Mouse (Mus musculus) midbrain, embryonic 14.5 days (tissue): ENCODE measurements around the gene AC124502.3. TPM values are rescaled to one million over a fixed set of nuclear protein-coding genes. Genes with fewer than 3 reads are reported as not detected.
A peak's percentile ranks its signal among the peaks of the same experiment; 100 is the strongest.
"Not testable (repeated sequence)": the region's sequence is repeated elsewhere in the genome, so short reads cannot be mapped to it uniquely, and the experiment has no call there.

Experiments
- ATAC-seq: fragments of 200-750 bp; cut with Nextera tagmentation; 2 replicates; pipeline ENCODE4 v1.8.0; 2017; ENCODE audit warnings: moderate number of reproducible peaks, moderate library complexity; ENCODE audit not compliant: low FRiP score, low TSS enrichment
- DNase-seq: peaks from one replicate; pipeline ENCODE4 v3.0.0-alpha.2; 2015
- H3K27ac ChIP-seq: fragments of 300-500 bp; sonication (generic); replicated peaks from 2 replicates; pipeline ENCODE4 v1.5.1; 2014; ENCODE audit warnings: mild to moderate bottlenecking, low read depth, low read length, moderate library complexity
- H3K27me3 ChIP-seq: fragments of 300-500 bp; sonication (generic); 2 replicates; pipeline ENCODE4 v1.6.1; 2014; ENCODE audit warnings: low read length, control low read depth, mixed read lengths; ENCODE audit not compliant: control insufficient read depth, insufficient read depth
- H3K36me3 ChIP-seq: fragments of 300-500 bp; sonication (generic); 2 replicates; pipeline ENCODE4 v1.6.1; 2014; ENCODE audit warnings: low read length, control low read depth; ENCODE audit not compliant: control insufficient read depth, insufficient read depth
- H3K4me1 ChIP-seq: fragments of 300-500 bp; sonication (generic); 2 replicates; pipeline ENCODE4 v1.6.1; 2014; ENCODE audit warnings: mild to moderate bottlenecking, antibody characterized with exemption, low read length, control low read depth; ENCODE audit not compliant: control insufficient read depth, insufficient read depth
- H3K4me2 ChIP-seq: fragments of 300-500 bp; sonication (generic); 2 replicates; pipeline ENCODE4 v1.6.1; 2014; ENCODE audit warnings: mild to moderate bottlenecking, low read length, moderate library complexity
- H3K4me3 ChIP-seq: fragments of 300-500 bp; sonication (generic); replicated peaks from 2 replicates; pipeline ENCODE4 v1.5.1; 2014; ENCODE audit warnings: low read depth, low read length
- H3K9ac ChIP-seq: fragments of 300-500 bp; sonication (generic); replicated peaks from 2 replicates; pipeline ENCODE4 v1.6.1; 2014; ENCODE audit warnings: mild to moderate bottlenecking, low read length, moderate library complexity
- H3K9me3 ChIP-seq: fragments of 300-500 bp; sonication (generic); 2 replicates; pipeline ENCODE4 v1.6.1; 2016; ENCODE audit warnings: low read length, control low read depth, mixed read lengths; ENCODE audit not compliant: control insufficient read depth
- WGBS: fragments of 180-500 bp; shearing (Covaris S2); extraction: QIAGEN DNeasy Blood & Tissue Kit; methylation state at CpG from one replicate; pipeline ENCODE4 v1.1.7; 2014; 5-methylcytosine and 5-hydroxymethylcytosine counted together
- polyA plus RNA-seq: library from polyadenylated mRNA; unstranded; fragments of >200 nt; fragmentation: Nextera tagmentation; extraction: Ambion mirVana; gene quantifications from 2 replicates; pipeline ENCODE4 v1.2.1, GENCODE M21; 2014

The AC124502.3 gene
- polyA plus RNA-seq, 1 experiment from 2014 or later: 1.6 TPM

DNA sequence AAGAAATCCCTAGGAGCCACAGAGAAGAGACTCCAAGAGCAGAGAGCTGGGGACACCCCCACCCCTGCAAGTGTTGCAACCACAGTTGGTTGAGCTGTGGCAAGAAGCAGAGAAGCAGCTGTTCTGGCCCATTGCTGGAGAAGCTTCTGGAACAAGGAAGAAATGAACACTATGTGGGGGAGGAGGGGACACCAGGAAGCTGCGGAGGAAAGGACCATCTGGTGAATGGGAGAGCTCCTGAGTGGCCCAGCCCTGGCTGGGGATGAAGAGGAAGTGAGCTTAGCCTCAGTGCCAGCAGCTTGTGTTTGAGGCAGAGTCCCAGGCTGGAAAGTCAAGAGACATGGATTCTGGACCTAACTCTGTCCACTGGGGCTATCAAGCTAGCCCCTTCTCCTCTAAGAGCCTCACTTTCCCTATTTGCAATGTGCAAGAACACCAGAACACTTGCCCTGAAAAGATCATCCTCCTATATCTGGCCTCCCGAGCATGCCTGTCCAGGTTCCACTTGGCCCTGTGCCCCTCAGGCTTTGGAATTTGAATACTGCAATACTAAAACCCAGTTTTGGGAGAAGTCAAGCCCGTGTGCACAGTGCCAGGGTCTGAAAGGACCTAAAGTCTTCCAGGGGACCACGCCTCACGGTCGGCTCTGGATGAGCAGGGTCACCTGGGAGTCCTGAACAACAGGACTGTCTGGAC lies 39.1 kb upstream of the AC124502.3 start:
- H3K4me2 ChIP-seq: no peak overlapping the region
- no peaks in the 10 kb centered on the region for H3K36me3 ChIP-seq
- no peak overlapping the region for H3K9ac ChIP-seq
- no peak overlapping the region for H3K4me3 ChIP-seq
- H3K27me3 ChIP-seq: no peaks in the 10 kb centered on the region
- H3K27ac ChIP-seq: no peak overlapping the region
- DNase-seq: no peak
- no peak for ATAC-seq
- peaks cover 18% of the 10 kb centered on the region for H3K4me1 ChIP-seq
- WGBS: 81% methylated on average over 6 of the region's 6 CpGs
- H3K9me3 ChIP-seq: no peaks in the 10 kb centered on the region

DNA sequence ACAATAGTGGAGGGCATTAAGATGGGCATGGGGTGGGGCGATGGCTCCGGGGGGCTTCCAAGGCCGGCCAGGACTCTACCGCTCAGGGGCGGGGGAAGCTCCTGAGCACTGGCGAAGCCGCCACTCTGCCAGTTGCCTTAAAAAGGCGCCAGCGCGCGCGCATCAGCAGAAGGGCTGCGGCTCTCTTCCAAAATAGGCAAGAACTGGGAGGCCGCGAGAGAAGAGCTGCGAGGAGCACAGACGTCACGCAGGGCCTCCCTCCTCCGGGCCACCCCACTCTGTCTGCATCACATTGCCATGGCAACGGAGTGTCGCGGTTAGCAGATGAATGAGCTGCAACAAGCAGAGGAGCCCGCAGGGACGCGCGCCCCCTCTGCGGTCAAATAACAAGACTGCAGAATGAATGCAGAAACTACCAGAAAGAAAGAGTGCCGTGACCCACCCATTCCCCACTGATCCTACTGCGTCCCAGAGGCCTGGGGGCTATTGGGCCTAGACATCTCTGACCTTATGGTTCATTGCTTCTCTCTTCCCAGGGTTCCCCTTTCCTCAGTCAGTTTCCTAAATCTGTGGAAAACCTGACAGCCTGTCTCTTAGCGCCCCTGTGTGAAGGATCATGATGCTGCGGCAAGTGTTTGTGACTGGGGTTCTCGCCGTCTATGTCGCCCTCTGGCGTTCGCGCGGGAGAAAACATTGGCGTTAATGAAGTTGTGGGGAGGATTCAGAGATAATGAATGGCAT lies 36.9 kb upstream of the AC124502.3 start:
- Histone ChIP-seq H3K9ac (peak overlapping the region; percentile 66), H3K9me3 (no peaks in the 10 kb centered on the region), H3K36me3 (no peaks in the 10 kb centered on the region), H3K4me1 (peaks cover 14% of the 10 kb centered on the region), H3K27ac (peak overlapping the region; percentile 95), H3K4me2 (peak overlapping the region; percentile 77), H3K4me3 (peak overlapping the region; percentile 35), H3K27me3 (no peaks in the 10 kb centered on the region)
- ATAC-seq (peak; percentile 97), DNase-seq (peak; percentile 97)
- WGBS: under 1% methylated on average over 39 of the region's 39 CpGs

DNA sequence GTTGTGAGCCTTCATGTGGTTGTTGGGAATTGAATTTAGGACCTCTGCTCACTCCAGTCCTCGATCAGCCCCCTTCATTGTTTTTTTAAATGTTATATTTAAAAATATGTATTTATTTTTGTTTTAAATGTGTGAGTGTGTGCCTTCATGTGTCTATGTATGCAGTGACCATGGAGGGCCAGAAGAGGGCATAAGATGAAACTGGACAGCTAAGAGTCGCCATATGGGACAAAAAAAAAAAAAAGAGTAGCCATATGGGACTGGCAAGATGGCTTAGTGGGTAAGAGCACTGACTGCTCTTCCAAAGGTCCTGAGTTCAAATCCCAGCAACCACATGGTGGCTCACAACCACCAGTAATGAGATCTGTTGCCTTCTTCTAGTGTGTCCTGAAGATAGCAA lies 35.0 kb upstream of the AC124502.3 start:
- DNase-seq, H3K27ac ChIP-seq, H3K4me2 ChIP-seq, H3K9ac ChIP-seq, H3K9me3 ChIP-seq, ATAC-seq, H3K27me3 ChIP-seq, H3K36me3 ChIP-seq, H3K4me3 ChIP-seq: not testable (repeated sequence)
- peaks cover 14% of the 10 kb centered on the region for H3K4me1 ChIP-seq
- 77% methylated on average over 2 of the region's 2 CpGs for WGBS

DNA sequence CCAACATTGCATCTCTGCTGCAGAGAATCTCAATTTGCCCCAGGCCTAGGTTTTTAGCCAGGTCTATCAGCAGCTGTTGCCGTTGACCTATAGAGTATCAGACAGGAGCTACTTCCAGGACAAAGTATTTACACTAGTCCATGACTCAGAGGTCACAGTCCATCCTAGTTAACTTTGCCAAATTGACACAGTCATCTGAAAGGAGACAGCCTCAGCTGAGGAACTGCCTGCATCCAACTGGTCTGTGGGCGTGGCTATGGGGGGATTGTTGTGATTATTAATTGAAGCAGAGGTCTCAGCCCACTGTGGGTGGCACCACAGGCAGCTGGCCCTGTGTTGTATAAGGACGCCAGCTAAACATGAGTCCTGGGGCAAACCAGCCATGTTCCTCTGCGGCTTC lies 33.8 kb upstream of the AC124502.3 start:
- no peaks in the 10 kb centered on the region for H3K36me3 ChIP-seq
- no peak overlapping the region for H3K4me3 ChIP-seq
- DNase-seq (no peak), ATAC-seq (no peak)
- WGBS: 68% methylated on average over 4 of the region's 4 CpGs
- no peak overlapping the region for H3K27ac ChIP-seq
- no peak overlapping the region for H3K9ac ChIP-seq
- no peaks in the 10 kb centered on the region for H3K27me3 ChIP-seq
- no peaks in the 10 kb centered on the region for H3K9me3 ChIP-seq
- H3K4me2 ChIP-seq: no peak overlapping the region
- H3K4me1 ChIP-seq: peaks cover 10% of the 10 kb centered on the region

DNA sequence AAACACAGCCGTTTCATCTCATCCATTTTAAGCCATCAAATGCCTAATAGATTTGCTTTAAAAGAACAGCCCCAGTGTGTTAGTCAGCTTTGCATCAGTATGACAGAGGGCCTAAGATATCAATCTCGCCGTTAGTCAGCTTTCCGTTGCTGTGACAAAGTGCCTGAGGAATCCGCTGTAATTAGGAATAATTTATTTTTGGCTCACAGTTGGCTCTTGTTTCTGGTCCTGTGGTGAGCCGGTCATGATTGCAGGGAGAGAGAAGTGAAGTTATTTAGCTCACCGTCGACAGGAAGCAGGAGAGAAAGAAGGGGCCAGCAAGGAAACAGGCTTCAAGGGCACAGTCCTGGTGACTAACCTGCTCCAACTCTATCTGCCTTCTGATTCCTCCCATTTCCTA lies 25.6 kb upstream of the AC124502.3 start:
- Histone ChIP-seq H3K36me3 (no peaks in the 10 kb centered on the region), H3K9ac (no peak overlapping the region), H3K4me1 (0 out of 2 replicates have a peak, but pooled peaks cover 2% of the 10 kb centered on the region), H3K27ac (no peak overlapping the region), H3K27me3 (no peaks in the 10 kb centered on the region), H3K4me3 (no peak overlapping the region), H3K9me3 (no peaks in the 10 kb centered on the region), H3K4me2 (no peak overlapping the region)
- ATAC-seq (no peak), DNase-seq (no peak)
- 83% methylated on average over 8 of the region's 8 CpGs for WGBS

DNA sequence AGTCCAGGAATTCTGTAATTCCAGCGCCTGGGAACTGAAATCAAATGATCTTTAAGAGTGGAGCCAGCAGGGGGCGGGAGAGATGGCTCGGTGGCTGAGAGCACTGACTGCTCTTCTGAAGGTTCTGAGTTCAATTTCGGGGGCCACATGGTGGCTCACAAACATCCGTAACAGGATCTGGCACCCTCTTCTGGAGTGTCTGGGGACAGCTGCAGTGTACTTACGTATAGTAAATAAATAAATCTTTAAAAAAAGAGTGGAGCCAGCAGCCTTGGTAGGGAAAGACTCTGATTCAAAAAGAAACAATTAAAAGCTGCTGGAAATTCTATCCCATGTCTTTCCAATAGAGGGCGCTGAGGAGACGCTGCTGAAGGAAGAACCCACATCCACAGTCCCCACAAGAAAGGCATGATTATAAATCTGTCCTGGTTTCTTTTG lies 23.7 kb upstream of the AC124502.3 start:
- Histone ChIP-seq H3K27me3 (no peaks in the 10 kb centered on the region), H3K9me3 (no peaks in the 10 kb centered on the region), H3K4me3 (no peak overlapping the region), H3K9ac (no peak overlapping the region), H3K36me3 (no peaks in the 10 kb centered on the region), H3K27ac (no peak overlapping the region), H3K4me1 (0 out of 2 replicates have a peak, but pooled peaks cover 2% of the 10 kb centered on the region), H3K4me2 (no peak overlapping the region)
- WGBS: 16% methylated on average over 8 of the region's 8 CpGs
- ATAC-seq: no peak
- DNase-seq: peak; percentile 71

DNA sequence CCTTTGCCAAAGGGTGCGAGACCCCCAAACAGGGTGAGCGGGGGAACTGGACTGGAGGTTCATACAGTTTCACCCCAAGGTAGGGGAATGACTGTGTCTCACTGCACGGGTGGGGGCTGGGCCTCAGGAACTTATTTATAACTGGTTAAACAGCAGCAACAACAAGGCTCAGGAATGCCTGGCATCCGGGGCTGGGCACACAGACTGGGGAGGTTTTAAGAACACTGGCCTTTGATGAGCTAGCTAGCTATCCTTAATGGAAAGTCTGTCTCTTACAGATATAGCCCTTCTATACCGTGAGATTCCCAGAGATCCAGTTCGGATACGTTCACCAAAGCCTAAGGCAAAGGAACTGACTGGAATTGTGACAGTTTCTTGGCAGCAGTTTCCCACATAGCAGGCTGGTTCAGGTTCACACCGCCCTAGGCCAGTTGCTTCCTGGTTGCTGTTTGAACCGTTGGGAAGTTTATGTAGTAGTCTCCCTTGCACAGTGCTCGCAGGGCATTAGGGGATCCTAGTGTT lies 22.4 kb upstream of the AC124502.3 start:
- 51% methylated on average over 10 of the region's 10 CpGs for WGBS
- no peak for DNase-seq
- H3K4me3 ChIP-seq: no peak overlapping the region
- H3K4me2 ChIP-seq: no peak overlapping the region
- no peak overlapping the region for H3K9ac ChIP-seq
- H3K27ac ChIP-seq: no peak overlapping the region
- H3K27me3 ChIP-seq: no peaks in the 10 kb centered on the region
- no peak for ATAC-seq
- 0 out of 2 replicates have a peak, but pooled peaks cover 2% of the 10 kb centered on the region for H3K4me1 ChIP-seq
- no peaks in the 10 kb centered on the region for H3K36me3 ChIP-seq
- H3K9me3 ChIP-seq: no peaks in the 10 kb centered on the region

DNA sequence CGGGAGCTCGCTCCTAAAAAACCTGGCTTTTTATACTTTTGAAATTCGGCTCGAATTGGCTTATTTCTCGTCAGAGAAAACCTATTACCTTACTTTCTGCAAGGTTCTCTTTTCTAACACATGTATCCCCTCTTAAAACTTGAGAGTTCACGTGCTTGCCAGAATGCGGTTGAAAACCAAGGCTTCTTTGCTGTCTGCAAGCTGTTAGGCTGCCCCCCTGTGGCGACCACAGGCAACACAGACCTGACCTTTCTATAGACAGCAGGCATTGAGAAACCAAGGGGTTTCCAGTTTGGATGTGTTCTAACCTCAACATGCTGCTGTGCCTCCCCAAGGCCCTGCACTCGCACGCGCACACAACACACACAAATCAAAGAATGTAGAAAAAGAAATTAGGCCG lies 21.9 kb upstream of the AC124502.3 start:
- Histone ChIP-seq H3K36me3 (no peaks in the 10 kb centered on the region), H3K4me3 (no peak overlapping the region), H3K9me3 (no peaks in the 10 kb centered on the region), H3K27me3 (no peaks in the 10 kb centered on the region), H3K4me2 (no peak overlapping the region), H3K4me1 (0 out of 2 replicates have a peak, but pooled peaks cover 2% of the 10 kb centered on the region), H3K27ac (no peak overlapping the region), H3K9ac (no peak overlapping the region)
- peak; percentile 83 for DNase-seq
- no peak for ATAC-seq
- WGBS: 21% methylated on average over 12 of the region's 12 CpGs
